Mouse (Mus musculus) testis, adult 2 months (tissue): ENCODE results near the gene 2310022A10Rik.

ENCODE experiments used
- CTCF ChIP-seq: fragments of 200-500 bp; IDR thresholded peaks from 2 replicates; pipeline ENCODE4 v1.5.1; 2012; ENCODE audit warnings: low read depth, mild to moderate bottlenecking, inconsistent platforms, low read length, moderate library complexity; ENCODE audit not compliant: control insufficient read depth, insufficient read depth, insufficient replicate concordance
- POLR2A ChIP-seq: fragments of 200-500 bp; IDR thresholded peaks from 2 replicates; pipeline ENCODE4 v1.6.1; 2012; ENCODE audit warnings: low read depth, mild to moderate bottlenecking, inconsistent platforms, low read length, moderate library complexity; ENCODE audit not compliant: control insufficient read depth

DNA sequence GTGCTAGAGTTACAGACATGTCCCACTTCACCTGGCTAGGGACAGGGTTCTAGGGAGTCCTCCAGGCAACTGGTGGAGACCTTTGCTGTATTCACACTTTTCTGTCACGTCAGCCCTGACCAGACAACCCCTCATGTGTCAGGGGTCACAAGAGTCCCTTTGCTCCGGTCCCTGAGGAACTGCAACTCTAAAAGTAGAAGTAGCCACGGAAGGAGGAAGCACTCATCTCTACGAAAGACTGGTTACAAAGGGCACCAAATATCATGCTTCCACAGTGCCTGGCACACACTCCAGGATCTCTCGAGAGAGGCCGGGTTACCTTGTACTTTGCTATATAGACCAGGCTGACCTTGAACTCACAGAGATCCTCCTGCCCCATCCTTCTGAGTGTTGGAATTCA, 16.4 kb upstream of the 2310022A10Rik start:
- TF ChIP-seq POLR2A (no peak), CTCF (no peak)
